Mouse (Mus musculus) ES-Bruce4 (cell line): ENCODE data around the gene Homer2. TPM values are rescaled to one million over a fixed set of nuclear protein-coding genes. Genes with fewer than 3 reads are reported as not detected.

Experiments used
- H3K27ac ChIP-seq: 2 replicates; pipeline ENCODE4 v1.5.1; 2012; ENCODE audit warnings: low read length, inconsistent platforms; ENCODE audit not compliant: insufficient read depth
- H3K27me3 ChIP-seq: 2 replicates; pipeline ENCODE4 v1.6.1; 2012; ENCODE audit warnings: mild to moderate bottlenecking, low read length, inconsistent platforms; ENCODE audit not compliant: control insufficient read depth, poor library complexity, insufficient read depth, severe bottlenecking
- H3K36me3 ChIP-seq: 2 replicates; pipeline ENCODE4 v1.6.1; 2012; ENCODE audit warnings: inconsistent platforms, mild to moderate bottlenecking, low read length, moderate library complexity; ENCODE audit not compliant: control insufficient read depth, poor library complexity, insufficient read depth, severe bottlenecking
- H3K4me1 ChIP-seq: one replicate; pipeline ENCODE4 v1.8.1; 2011; ENCODE audit warnings: low read length; ENCODE audit not compliant: control insufficient read depth, insufficient read depth
- H3K4me3 ChIP-seq: 2 replicates; pipeline ENCODE4 v1.5.1; 2011; ENCODE audit warnings: low read depth, mild to moderate bottlenecking, low read length
- H3K9ac ChIP-seq: 2 replicates; pipeline ENCODE4 v1.6.1; 2012; ENCODE audit warnings: low read depth, mild to moderate bottlenecking, inconsistent platforms; ENCODE audit not compliant: poor library complexity, severe bottlenecking
- H3K9me3 ChIP-seq: replicated peaks from 2 replicates; pipeline ENCODE4 v1.6.1; 2012; ENCODE audit warnings: mild to moderate bottlenecking, low read length, inconsistent platforms; ENCODE audit not compliant: control insufficient read depth, poor library complexity, insufficient read depth, severe bottlenecking
- CTCF ChIP-seq: IDR thresholded peaks from one replicate; pipeline ENCODE4 v1.8.1; 2011; ENCODE audit warnings: low read depth, low read length
- EP300 ChIP-seq: IDR thresholded peaks from 2 replicates; pipeline ENCODE4 v1.6.1; 2011; ENCODE audit warnings: low read depth, low read length; ENCODE audit not compliant: insufficient read depth
- POLR2A ChIP-seq: IDR thresholded peaks from one replicate; pipeline ENCODE4 v1.8.1; 2011; ENCODE audit warnings: low read length; ENCODE audit not compliant: insufficient read depth
- polyA plus RNA-seq: library from polyadenylated mRNA; stranded (reverse); fragments of >200 nt; gene quantifications from 2 replicates; pipeline ENCODE4 v1.2.4, GENCODE M21; 2011; ENCODE audit warnings: low read depth; ENCODE audit not compliant: missing spikeins, insufficient read depth, insufficient read length

The Homer2 gene
- polyA plus RNA-seq, 1 experiment: 9.2 TPM

DNA sequence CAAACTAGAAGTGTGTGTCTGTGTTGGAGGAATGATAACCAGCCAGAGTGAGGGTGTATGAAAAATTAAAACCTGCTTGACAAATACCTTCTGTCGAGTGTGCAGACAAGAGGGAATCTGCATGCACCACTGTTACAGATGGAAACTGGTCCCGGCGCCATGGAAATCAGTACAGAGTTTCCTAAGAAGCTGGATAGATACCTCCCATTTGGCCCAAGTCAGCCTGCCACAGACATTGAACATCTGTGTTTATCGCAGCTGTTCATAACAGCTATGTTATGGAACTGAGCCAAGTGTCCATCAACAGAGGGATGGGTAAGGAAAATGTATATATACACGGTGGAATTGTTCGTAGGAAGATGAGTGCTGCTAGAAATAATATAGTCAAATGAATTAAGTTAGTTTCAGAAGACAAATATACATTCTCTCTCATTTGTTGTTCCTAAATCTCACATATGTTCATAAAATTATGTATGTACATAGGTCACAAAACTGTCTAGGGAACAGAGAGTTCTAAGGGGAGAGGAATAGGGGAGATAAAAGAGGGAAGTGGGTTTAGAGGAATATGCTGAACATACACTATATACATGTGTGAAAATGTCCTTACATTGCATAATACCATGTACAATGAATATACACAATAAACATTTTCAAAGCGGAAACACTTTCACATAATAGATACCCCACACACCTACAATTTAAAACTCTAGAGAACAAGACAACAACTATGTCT is 149.9 kb downstream of the Homer2 start:
- H3K27ac ChIP-seq: no peak overlapping the region
- TF ChIP-seq EP300 (no peak), POLR2A (no peak), CTCF (no peak)

GRCm38 (mm10) chr7:81556839-81557238 is 150.5 kb downstream of the Homer2 start:
- H3K27me3 ChIP-seq: no peaks in the 10 kb centered on the region
- H3K9ac ChIP-seq: no peak overlapping the region
- TF ChIP-seq POLR2A (no peak), CTCF (no peak), EP300 (no peak)
- H3K4me1 ChIP-seq: no peaks in the 10 kb centered on the region
- no peaks in the 10 kb centered on the region for H3K9me3 ChIP-seq
- no peak overlapping the region for H3K27ac ChIP-seq
- H3K36me3 ChIP-seq: no peaks in the 10 kb centered on the region
- no peak overlapping the region for H3K4me3 ChIP-seq

More for the DNA sequence above, 149.9 kb downstream of the Homer2 start:
- no peak overlapping the region for H3K4me3 ChIP-seq
- H3K4me1 ChIP-seq: no peaks in the 10 kb centered on the region
- no peaks in the 10 kb centered on the region for H3K36me3 ChIP-seq
- no peak overlapping the region for H3K9ac ChIP-seq
- H3K9me3 ChIP-seq: no peaks in the 10 kb centered on the region
- H3K27me3 ChIP-seq: no peaks in the 10 kb centered on the region

DNA sequence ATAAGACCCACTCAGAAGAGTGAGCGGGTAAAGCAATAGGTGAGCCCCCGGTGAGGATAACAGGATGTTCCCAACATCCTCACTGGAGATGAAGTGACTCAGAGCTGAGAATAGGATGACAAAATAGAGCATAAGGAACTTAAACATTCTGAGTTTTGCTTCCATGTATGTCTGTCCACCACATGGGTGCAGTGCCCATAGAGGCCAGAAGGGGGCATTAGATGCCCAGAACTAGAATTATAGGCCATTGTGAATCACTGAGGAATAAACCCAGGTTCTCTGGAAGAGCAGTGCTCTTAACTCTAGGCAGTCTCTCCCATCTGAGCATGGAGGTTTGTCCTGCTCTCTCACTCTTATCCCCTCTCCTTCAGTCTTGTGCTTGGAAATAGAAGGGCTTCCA is 153.0 kb downstream of the Homer2 start:
- Histone ChIP-seq H3K9me3 (no peaks in the 10 kb centered on the region), H3K27me3 (no peaks in the 10 kb centered on the region), H3K4me3 (no peak overlapping the region), H3K9ac (no peak overlapping the region), H3K27ac (no peak overlapping the region), H3K4me1 (no peaks in the 10 kb centered on the region), H3K36me3 (no peaks in the 10 kb centered on the region)
- TF ChIP-seq POLR2A (no peak), CTCF (peak; percentile 20)

- no peaks in the 10 kb centered on the region for H3K27me3 ChIP-seq
- TF ChIP-seq CTCF (no peak), POLR2A (no peak), EP300 (no peak)
- H3K9me3 ChIP-seq: no peaks in the 10 kb centered on the region
- H3K9ac ChIP-seq: no peak overlapping the region
- H3K4me1 ChIP-seq: no peaks in the 10 kb centered on the region
- H3K36me3 ChIP-seq: no peaks in the 10 kb centered on the region
- no peak overlapping the region for H3K27ac ChIP-seq
- H3K4me3 ChIP-seq: no peak overlapping the region
Measured at GRCm38 (mm10) chr7:81553589-81553988, 153.7 kb downstream of the Homer2 start.

Other genes starting within 250 kb of the Homer2 start
- 6.7 and 7.2 TPM in 2 replicates for gene Ap3b2, start 213.6 kb downstream of the Homer2 start, polyA plus RNA-seq
- not detected in 2 replicates for gene BC048679, start 209.2 kb downstream of the Homer2 start, polyA plus RNA-seq
- gene Fsd2, start 140.6 kb downstream of the Homer2 start, polyA plus RNA-seq: not detected in 2 replicates
- gene Whamm, start 136.3 kb downstream of the Homer2 start, polyA plus RNA-seq: 11.1 and 12.0 TPM in 2 replicates
- 40.6 and 42.8 TPM in 2 replicates for gene Ramac, start 55.4 kb upstream of the Homer2 start, polyA plus RNA-seq
- gene 3110040N11Rik, start 82.0 kb upstream of the Homer2 start, polyA plus RNA-seq: 32.6 and 34.0 TPM in 2 replicates
- gene Btbd1, start 121.9 kb upstream of the Homer2 start, polyA plus RNA-seq: 150 and 152 TPM in 2 replicates
- not detected in 2 replicates for gene Gm10160, start 148.3 kb upstream of the Homer2 start, polyA plus RNA-seq
- gene Tm6sf1, start 151.5 kb upstream of the Homer2 start, polyA plus RNA-seq: 9.7 and 10.1 TPM in 2 replicates
- gene Hdgfl3, start 226.9 kb upstream of the Homer2 start, polyA plus RNA-seq: 8.3 TPM in 2 replicates